Mouse (Mus musculus) cerebellum, postnatal 4 days (tissue): ENCODE data around the gene Tex22.
A peak's percentile ranks its signal among the peaks of the same experiment; 100 is the strongest.

Experiments used
- DNase-seq, 2 experiments: peaks; one replicate each; pipeline ENCODE4 v3.0.0; 2022; ENCODE audit warnings: low spot score in 2 of 2, mixed read lengths in 1 of 2

The Tex22 gene

GRCm38 (mm10) chr12:113074329-113075062 lies at the start of gene Tex22:
Gene Tex22, plus strand, starts transcription at chr12:113074502.
- DNase-seq = peak; percentile 72 to 87

- DNase-seq = no peak
These were observed 47.7 kb upstream of the Tex22 start for GRCm38 (mm10) chr12:113026557-113026956.

GRCm38 (mm10) chr12:113027495-113027894 lies 46.8 kb upstream of the Tex22 start:
- no peak for DNase-seq

- peak in 1 of 2 experiments; percentile 26 for DNase-seq
These were observed 46.2 kb upstream of the Tex22 start for GRCm38 (mm10) chr12:113028067-113028466.

- no peak for DNase-seq
These were observed 45.4 kb upstream of the Tex22 start for GRCm38 (mm10) chr12:113028898-113029297.

GRCm38 (mm10) chr12:113030046-113030445 lies 44.3 kb upstream of the Tex22 start:
- DNase-seq = no peak

GRCm38 (mm10) chr12:113030993-113031392 lies 43.3 kb upstream of the Tex22 start:
- no peak for DNase-seq

- DNase-seq = no peak
These were observed 42.9 kb upstream of the Tex22 start for GRCm38 (mm10) chr12:113031441-113031840.

GRCm38 (mm10) chr12:113032296-113033250 lies 41.7 kb upstream of the Tex22 start:
- DNase-seq = peak in 1 of 2 experiments; percentile 46

- DNase-seq = no peak
These were observed 39.2 kb upstream of the Tex22 start for GRCm38 (mm10) chr12:113035093-113035492.

GRCm38 (mm10) chr12:113036996-113037395 lies 37.3 kb upstream of the Tex22 start:
- no peak for DNase-seq

GRCm38 (mm10) chr12:113038414-113038813 lies 35.9 kb upstream of the Tex22 start:
- no peak for DNase-seq

GRCm38 (mm10) chr12:113041481-113042439 lies 32.5 kb upstream of the Tex22 start:
- DNase-seq = peak in 1 of 2 experiments; percentile 69

- no peak for DNase-seq
These were observed 31.8 kb upstream of the Tex22 start for GRCm38 (mm10) chr12:113042543-113042942.

GRCm38 (mm10) chr12:113044916-113045677 lies 29.2 kb upstream of the Tex22 start:
- DNase-seq = peak in 1 of 2 experiments; percentile 24

- DNase-seq = no peak
These were observed 27.4 kb upstream of the Tex22 start for GRCm38 (mm10) chr12:113046861-113047260.

- peak in 1 of 2 experiments; percentile 41 for DNase-seq
These were observed 26.2 kb upstream of the Tex22 start for GRCm38 (mm10) chr12:113048103-113048502.

GRCm38 (mm10) chr12:113049836-113050235 lies 24.5 kb upstream of the Tex22 start:
- DNase-seq = no peak

GRCm38 (mm10) chr12:113050671-113051070 lies 23.6 kb upstream of the Tex22 start:
- DNase-seq = no peak

- no peak for DNase-seq
These were observed 22.5 kb upstream of the Tex22 start for GRCm38 (mm10) chr12:113051628-113052403.
